Mouse (Mus musculus) stomach, embryonic 15.5 days (tissue): ENCODE measurements around the gene Tenm3. TPM values are rescaled to one million over a fixed set of nuclear protein-coding genes. Genes with fewer than 3 reads are reported as not detected.
A peak's percentile ranks its signal among the peaks of the same experiment; 100 is the strongest.

ENCODE experiments used
- ATAC-seq: fragments of 200-750 bp; cut with Nextera tagmentation; 2 replicates; pipeline ENCODE4 v1.8.0; 2017; ENCODE audit warnings: low read depth, moderate number of reproducible peaks, moderate TSS enrichment; ENCODE audit not compliant: insufficient read depth, low FRiP score
- H3K27ac ChIP-seq: fragments of 300-500 bp; sonication (generic); 2 replicates; pipeline ENCODE4 v1.5.1; 2015; ENCODE audit warnings: mild to moderate bottlenecking, inconsistent platforms
- H3K27me3 ChIP-seq: fragments of 300-500 bp; sonication (generic); replicated peaks from 2 replicates; pipeline ENCODE4 v1.6.1; 2015; ENCODE audit warnings: inconsistent platforms
- H3K36me3 ChIP-seq: fragments of 300-500 bp; sonication (generic); 2 replicates; pipeline ENCODE4 v1.6.1; 2015; ENCODE audit warnings: inconsistent platforms
- H3K4me1 ChIP-seq: fragments of 300-500 bp; sonication (generic); 2 replicates; pipeline ENCODE4 v1.6.1; 2015; ENCODE audit warnings: inconsistent platforms
- H3K4me2 ChIP-seq: fragments of 300-500 bp; sonication (generic); 2 replicates; pipeline ENCODE4 v1.6.1; 2015; ENCODE audit warnings: mild to moderate bottlenecking, inconsistent platforms
- H3K4me3 ChIP-seq: fragments of 300-500 bp; sonication (generic); replicated peaks from 2 replicates; pipeline ENCODE4 v1.5.1; 2015; ENCODE audit warnings: inconsistent platforms
- H3K9ac ChIP-seq: fragments of 300-500 bp; sonication (generic); 2 replicates; pipeline ENCODE4 v1.6.1; 2015; ENCODE audit warnings: inconsistent platforms
- H3K9me3 ChIP-seq: fragments of 300-500 bp; sonication (generic); 2 replicates; pipeline ENCODE4 v1.6.1; 2016; ENCODE audit warnings: inconsistent platforms
- WGBS: fragments of 180-500 bp; shearing (Covaris S2); methylation state at CpG from one replicate; pipeline ENCODE4 v1.1.7; 2015; 5-methylcytosine and 5-hydroxymethylcytosine counted together
- polyA plus RNA-seq: library from polyadenylated mRNA; unstranded; fragments of >200 nt; fragmentation: Nextera tagmentation; extraction: Ambion mirVana; gene quantifications from 2 replicates; pipeline ENCODE4 v1.2.1, GENCODE M21; 2015

Gene Tenm3
- polyA plus RNA-seq, 1 experiment from 2014 or later, result 14.6 TPM

DNA sequence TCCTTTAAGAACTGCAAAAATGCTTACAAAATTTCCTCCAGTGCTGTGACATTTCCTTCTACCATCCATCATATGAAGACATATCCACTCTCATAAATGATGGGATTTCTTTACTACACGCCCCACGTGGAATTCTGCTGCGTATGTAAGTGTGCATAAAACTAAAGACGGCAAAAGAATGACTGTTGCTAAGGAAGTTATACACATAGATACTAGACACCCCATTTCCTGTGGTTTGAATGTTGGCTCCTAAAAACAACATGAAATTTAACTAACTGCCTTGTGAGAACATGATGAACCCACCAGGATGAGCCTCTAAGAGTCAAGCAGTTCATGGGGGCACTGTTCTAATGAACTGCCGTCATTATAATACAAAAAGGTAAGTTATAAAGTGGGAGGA is 312.0 kb downstream of the Tenm3 start:
- ATAC-seq, result no peak
- no peaks in the 10 kb centered on the region for H3K9me3 ChIP-seq
- H3K4me1 ChIP-seq, result no peaks in the 10 kb centered on the region
- H3K36me3 ChIP-seq, result no peaks in the 10 kb centered on the region
- H3K4me2 ChIP-seq, result no peak overlapping the region
- H3K4me3 ChIP-seq, result no peak overlapping the region
- WGBS, result 70% methylated on average over 5 of the region's 5 CpGs
- no peak overlapping the region for H3K27ac ChIP-seq
- H3K9ac ChIP-seq, result no peak overlapping the region
- H3K27me3 ChIP-seq, result no peaks in the 10 kb centered on the region

GRCm38 (mm10) chr8:48530916-48531570 is 312.7 kb downstream of the Tenm3 start:
- no peaks in the 10 kb centered on the region for H3K4me1 ChIP-seq
- no peak overlapping the region for H3K4me3 ChIP-seq
- H3K36me3 ChIP-seq, result no peaks in the 10 kb centered on the region
- 93% methylated on average over 11 of the region's 11 CpGs for WGBS
- no peak overlapping the region for H3K27ac ChIP-seq
- H3K9me3 ChIP-seq, result no peaks in the 10 kb centered on the region
- H3K4me2 ChIP-seq, result no peak overlapping the region
- no peaks in the 10 kb centered on the region for H3K27me3 ChIP-seq
- H3K9ac ChIP-seq, result no peak overlapping the region
- ATAC-seq, result no peak

DNA sequence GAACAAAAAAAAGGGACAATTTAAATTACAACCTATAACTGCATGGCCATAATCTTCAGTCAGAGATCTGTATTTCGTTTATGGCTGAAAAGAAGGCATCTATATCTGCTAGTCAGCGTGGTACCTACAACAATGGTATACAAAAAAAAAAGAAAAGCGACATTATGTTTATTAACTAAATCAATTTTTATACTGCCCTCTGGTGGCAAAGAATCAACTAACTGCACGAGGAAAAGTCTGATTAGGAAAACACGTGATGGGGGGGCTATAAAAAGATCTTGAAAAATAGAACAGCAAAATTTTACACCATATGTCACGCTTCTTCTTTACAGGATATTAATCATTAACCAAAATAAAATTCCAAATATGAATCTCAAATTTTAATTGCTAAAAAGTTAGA is 316.3 kb downstream of the Tenm3 start:
- no peak for ATAC-seq
- H3K4me3 ChIP-seq, result no peak overlapping the region
- no peaks in the 10 kb centered on the region for H3K9me3 ChIP-seq
- no peaks in the 10 kb centered on the region for H3K4me1 ChIP-seq
- no peak overlapping the region for H3K4me2 ChIP-seq
- no peaks in the 10 kb centered on the region for H3K36me3 ChIP-seq
- WGBS, result 28% methylated on average over 6 of the region's 6 CpGs
- H3K27me3 ChIP-seq, result no peaks in the 10 kb centered on the region
- no peak overlapping the region for H3K27ac ChIP-seq
- no peak overlapping the region for H3K9ac ChIP-seq

- H3K4me2 ChIP-seq, result no peak overlapping the region
- no peaks in the 10 kb centered on the region for H3K9me3 ChIP-seq
- no peaks in the 10 kb centered on the region for H3K4me1 ChIP-seq
- no peaks in the 10 kb centered on the region for H3K36me3 ChIP-seq
- no peak overlapping the region for H3K9ac ChIP-seq
- WGBS, result 92% methylated on average over 4 of the region's 4 CpGs
- H3K27ac ChIP-seq, result no peak overlapping the region
- H3K4me3 ChIP-seq, result no peak overlapping the region
- ATAC-seq, result no peak
- H3K27me3 ChIP-seq, result no peaks in the 10 kb centered on the region
Observed at GRCm38 (mm10) chr8:48522536-48523123, 321.1 kb downstream of the Tenm3 start.

GRCm38 (mm10) chr8:48522004-48522403 is 321.7 kb downstream of the Tenm3 start:
- Histone ChIP-seq H3K9ac (no peak overlapping the region), H3K27ac (no peak overlapping the region), H3K36me3 (no peaks in the 10 kb centered on the region), H3K4me2 (no peak overlapping the region), H3K27me3 (no peaks in the 10 kb centered on the region), H3K4me1 (no peaks in the 10 kb centered on the region), H3K4me3 (no peak overlapping the region), H3K9me3 (no peaks in the 10 kb centered on the region)
- whole genome bisulfite sequencing, result 89% methylated on average over 8 of the region's 8 CpGs
- ATAC-seq, result no peak

GRCm38 (mm10) chr8:48517431-48517830 is 326.3 kb downstream of the Tenm3 start:
- no peak overlapping the region for H3K4me2 ChIP-seq
- no peaks in the 10 kb centered on the region for H3K27me3 ChIP-seq
- no peak overlapping the region for H3K4me3 ChIP-seq
- H3K4me1 ChIP-seq, result no peaks in the 10 kb centered on the region
- H3K27ac ChIP-seq, result no peak overlapping the region
- no peak overlapping the region for H3K9ac ChIP-seq
- ATAC-seq, result no peak
- H3K36me3 ChIP-seq, result no peaks in the 10 kb centered on the region
- H3K9me3 ChIP-seq, result no peaks in the 10 kb centered on the region

- H3K9ac ChIP-seq, result no peak overlapping the region
- no peaks in the 10 kb centered on the region for H3K27me3 ChIP-seq
- no peaks in the 10 kb centered on the region for H3K4me1 ChIP-seq
- no peak overlapping the region for H3K27ac ChIP-seq
- no peaks in the 10 kb centered on the region for H3K9me3 ChIP-seq
- H3K36me3 ChIP-seq, result no peaks in the 10 kb centered on the region
- no peak for ATAC-seq
- no peak overlapping the region for H3K4me3 ChIP-seq
- no peak overlapping the region for H3K4me2 ChIP-seq
- WGBS, result 81% methylated on average over 4 of the region's 4 CpGs
Observed at GRCm38 (mm10) chr8:48514230-48514629, 329.5 kb downstream of the Tenm3 start.

DNA sequence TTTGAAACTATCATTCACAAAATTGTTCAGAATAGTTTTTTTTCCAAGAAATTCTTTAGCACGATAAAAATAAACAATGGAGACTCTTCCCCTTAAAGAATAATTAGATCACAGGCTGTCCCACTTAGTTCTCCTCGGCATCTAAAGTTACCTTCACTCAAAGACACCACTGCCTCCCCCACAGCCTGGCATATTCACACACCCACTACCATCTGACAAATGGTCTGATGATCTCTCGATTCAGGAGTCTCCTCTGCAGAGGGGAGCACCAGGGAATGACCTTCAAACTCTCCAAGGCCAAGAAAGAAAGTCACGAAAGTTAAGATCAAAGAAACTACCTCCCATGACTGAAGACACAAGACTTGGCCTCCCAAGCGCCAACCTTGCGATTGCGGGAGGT is 329.9 kb downstream of the Tenm3 start:
- H3K4me2 ChIP-seq, result no peak overlapping the region
- H3K27ac ChIP-seq, result no peak overlapping the region
- H3K27me3 ChIP-seq, result no peaks in the 10 kb centered on the region
- no peak for ATAC-seq
- H3K36me3 ChIP-seq, result no peaks in the 10 kb centered on the region
- WGBS, result 84% methylated on average over 7 of the region's 7 CpGs
- H3K9me3 ChIP-seq, result no peaks in the 10 kb centered on the region
- no peaks in the 10 kb centered on the region for H3K4me1 ChIP-seq
- H3K9ac ChIP-seq, result no peak overlapping the region
- H3K4me3 ChIP-seq, result no peak overlapping the region

GRCm38 (mm10) chr8:48511546-48511945 is 332.2 kb downstream of the Tenm3 start:
- H3K9ac ChIP-seq, result no peak overlapping the region
- ATAC-seq, result no peak
- 91% methylated on average over 12 of the region's 12 CpGs for whole genome bisulfite sequencing
- no peaks in the 10 kb centered on the region for H3K36me3 ChIP-seq
- no peaks in the 10 kb centered on the region for H3K9me3 ChIP-seq
- no peaks in the 10 kb centered on the region for H3K4me1 ChIP-seq
- no peaks in the 10 kb centered on the region for H3K27me3 ChIP-seq
- H3K4me3 ChIP-seq, result no peak overlapping the region
- H3K4me2 ChIP-seq, result no peak overlapping the region
- H3K27ac ChIP-seq, result no peak overlapping the region

GRCm38 (mm10) chr8:48511137-48511536 is 332.6 kb downstream of the Tenm3 start:
- Histone ChIP-seq H3K9ac (no peak overlapping the region), H3K36me3 (no peaks in the 10 kb centered on the region), H3K4me1 (no peaks in the 10 kb centered on the region), H3K9me3 (no peaks in the 10 kb centered on the region), H3K4me2 (no peak overlapping the region), H3K4me3 (no peak overlapping the region), H3K27ac (no peak overlapping the region), H3K27me3 (no peaks in the 10 kb centered on the region)
- ATAC-seq, result no peak
- 78% methylated on average over 14 of the region's 14 CpGs for WGBS

GRCm38 (mm10) chr8:48508641-48509599 is 334.8 kb downstream of the Tenm3 start:
- no peak overlapping the region for H3K27ac ChIP-seq
- H3K4me1 ChIP-seq, result no peaks in the 10 kb centered on the region
- WGBS, result 40% methylated on average over 29 of the region's 29 CpGs
- H3K9me3 ChIP-seq, result no peaks in the 10 kb centered on the region
- peak overlapping the region; percentile 46 for H3K4me2 ChIP-seq
- no peak overlapping the region for H3K9ac ChIP-seq
- ATAC-seq, result no peak
- no peaks in the 10 kb centered on the region for H3K27me3 ChIP-seq
- H3K4me3 ChIP-seq, result peak overlapping the region; percentile 19
- no peaks in the 10 kb centered on the region for H3K36me3 ChIP-seq
